Mouse (Mus musculus) liver, adult 10 weeks (tissue): ENCODE measurements around the gene Olfr584. TPM values are rescaled to one million over a fixed set of nuclear protein-coding genes. Genes with fewer than 3 reads are reported as not detected.

Experiments
- polyA plus RNA-seq: library from polyadenylated mRNA; stranded (reverse); fragments of 350-450 nt; fragmentation: Illumina TruSeq; extraction: RNeasy Lipid Tissue Mini Kit (QIAGEN cat#74804); gene quantifications from one replicate; pipeline ENCODE4 v1.2.3, GENCODE M21; 2014; ENCODE audit warnings: low read depth, low replicate concordance

Olfr584 gene
- not detected for polyA plus RNA-seq

DNA sequence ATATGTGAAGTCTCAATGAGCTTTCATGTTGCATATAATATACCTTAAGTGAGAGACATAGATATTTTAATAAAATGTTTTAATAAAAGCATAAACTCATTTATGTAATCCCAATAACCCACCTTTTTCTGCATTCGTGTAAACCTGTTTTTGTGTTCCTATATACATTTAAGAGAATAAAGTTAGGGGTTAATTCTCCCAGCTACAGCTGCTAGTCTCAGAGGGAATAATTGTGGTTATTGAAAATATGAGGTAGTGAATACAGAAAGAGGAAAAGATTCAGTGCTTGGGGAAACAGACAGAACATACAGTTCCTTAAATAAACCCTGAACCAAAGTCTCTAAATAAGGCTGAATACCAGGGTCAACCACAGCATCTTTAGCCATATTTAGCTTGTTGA, at the start of gene Olfr584:
Gene Olfr584 (plus strand): TSS at position 301 of the 400 bp plus-strand sequence.

DNA sequence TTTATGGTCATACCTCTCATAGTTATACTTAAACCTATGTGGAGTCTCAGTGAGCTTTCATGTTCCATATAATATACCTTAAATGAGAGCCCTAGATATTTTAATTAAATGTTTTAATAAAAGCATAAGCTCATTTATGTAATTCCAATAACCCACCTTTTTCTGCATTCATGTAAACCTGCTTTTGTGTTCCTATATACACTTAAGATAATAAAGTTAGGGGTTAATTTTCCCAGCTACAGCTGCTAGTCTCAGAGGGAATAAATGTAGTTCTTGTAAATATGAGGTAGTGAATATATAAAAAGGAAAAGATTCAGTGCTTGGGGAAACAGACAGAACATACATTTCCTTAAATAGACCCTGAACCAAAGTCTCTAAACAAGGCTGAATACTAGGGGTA, 44.0 kb upstream of the Olfr584 start, which contains the start of gene Olfr582:
Gene Olfr582 (plus strand): TSS at position 301 of the 400 bp plus-strand sequence.

DNA sequence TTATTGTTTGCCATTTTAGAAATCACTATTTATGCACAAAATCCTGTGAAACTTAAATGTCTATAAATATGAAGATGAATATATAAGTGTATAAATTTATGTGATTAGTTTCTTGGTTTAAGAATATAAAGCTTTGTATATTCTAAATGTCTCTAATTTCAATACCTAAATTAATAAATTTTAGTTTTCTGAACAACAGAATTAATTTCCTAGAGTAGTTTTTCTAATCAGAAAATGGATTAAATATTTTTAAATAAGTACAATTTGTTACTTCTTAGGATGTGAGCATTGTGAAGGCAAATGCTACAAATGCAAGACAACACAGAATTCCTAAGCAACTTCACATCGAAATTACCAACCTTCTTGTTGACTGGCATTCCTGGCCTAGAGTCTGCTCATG, 30.7 kb upstream of the Olfr584 start, which contains the start of gene Olfr583:
Gene Olfr583 (plus strand): TSS at position 301 of the 400 bp plus-strand sequence.

DNA sequence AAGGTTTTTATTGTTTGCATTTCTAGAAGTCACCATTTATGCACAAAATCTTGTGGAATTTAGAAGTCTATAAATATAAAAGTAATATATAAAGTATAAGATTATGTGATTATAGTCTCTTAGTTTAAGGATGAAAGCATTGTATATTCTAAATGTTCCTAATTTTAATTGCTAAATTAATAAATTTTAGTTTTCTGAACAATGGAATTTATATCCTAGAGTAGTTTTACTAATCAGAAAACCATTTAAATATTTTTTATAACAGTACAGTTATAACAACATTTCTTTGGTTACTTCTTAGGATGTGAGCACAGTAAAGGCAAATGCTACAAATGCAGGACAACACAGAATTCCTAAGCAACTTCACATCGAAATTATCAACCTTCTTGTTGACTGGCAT, 15.7 kb downstream of the Olfr584 start, which contains the start of gene Olfr585:
Gene Olfr585 (plus strand): TSS at position 301 of the 400 bp plus-strand sequence.

GRCm38 (mm10) chr7:103125538-103125937, 43.9 kb downstream of the Olfr584 start, which contains the start of gene Olfr586:
Olfr586 (minus strand) TSS chr7:103125638.

Other genes with a start within 250 kb of the Olfr584 start
- gene Olfr566, start 223.1 kb upstream of the Olfr584 start, polyA plus RNA-seq, result not detected
- gene Olfr568, start 204.8 kb upstream of the Olfr584 start, polyA plus RNA-seq, result not detected
- gene Olfr569, start 191.0 kb upstream of the Olfr584 start, polyA plus RNA-seq, result not detected
- not detected for gene Olfr570, start 187.3 kb upstream of the Olfr584 start, polyA plus RNA-seq
- gene Olfr571, start 164.3 kb upstream of the Olfr584 start, polyA plus RNA-seq, result not detected
- gene Olfr572, start 157.5 kb upstream of the Olfr584 start, polyA plus RNA-seq, result not detected
- gene Olfr573-ps1, start 139.3 kb upstream of the Olfr584 start, polyA plus RNA-seq, result not detected
- not detected for gene Olfr574, start 133.4 kb upstream of the Olfr584 start, polyA plus RNA-seq
- gene Olfr575, start 123.1 kb upstream of the Olfr584 start, polyA plus RNA-seq, result not detected
- gene Olfr576, start 119.2 kb upstream of the Olfr584 start, polyA plus RNA-seq, result not detected
- not detected for gene Olfr577, start 105.9 kb upstream of the Olfr584 start, polyA plus RNA-seq
- not detected for gene Olfr578, start 92.6 kb upstream of the Olfr584 start, polyA plus RNA-seq
- not detected for gene Olfr582, start 43.9 kb upstream of the Olfr584 start, polyA plus RNA-seq
- not detected for gene Olfr583, start 30.6 kb upstream of the Olfr584 start, polyA plus RNA-seq
- not detected for gene Olfr585, start 15.8 kb downstream of the Olfr584 start, polyA plus RNA-seq
- gene Olfr586, start 43.8 kb downstream of the Olfr584 start, polyA plus RNA-seq, result not detected
- not detected for gene Olfr588-ps1, start 59.0 kb downstream of the Olfr584 start, polyA plus RNA-seq
- not detected for gene Olfr589, start 74.5 kb downstream of the Olfr584 start, polyA plus RNA-seq
- gene Olfr591, start 96.5 kb downstream of the Olfr584 start, polyA plus RNA-seq, result not detected
- gene Olfr592, start 102.9 kb downstream of the Olfr584 start, polyA plus RNA-seq, result not detected
- gene Olfr593, start 130.0 kb downstream of the Olfr584 start, polyA plus RNA-seq, result not detected
- gene Olfr594, start 135.1 kb downstream of the Olfr584 start, polyA plus RNA-seq, result not detected
- gene Usp17ld, start 170.6 kb downstream of the Olfr584 start, polyA plus RNA-seq, result not detected
- gene Olfr596, start 223.8 kb downstream of the Olfr584 start, polyA plus RNA-seq, result not detected
- not detected for gene Olfr597, start 234.4 kb downstream of the Olfr584 start, polyA plus RNA-seq
- gene Olfr598, start 241.7 kb downstream of the Olfr584 start, polyA plus RNA-seq, result not detected